Mouse (Mus musculus): ENCODE results near the gene Olfr1115.
"Not testable (repeated sequence)": the region's sequence is repeated elsewhere in the genome, so short reads cannot be mapped to it uniquely, and the experiment has no call there.

Olfr1115 gene

DNA sequence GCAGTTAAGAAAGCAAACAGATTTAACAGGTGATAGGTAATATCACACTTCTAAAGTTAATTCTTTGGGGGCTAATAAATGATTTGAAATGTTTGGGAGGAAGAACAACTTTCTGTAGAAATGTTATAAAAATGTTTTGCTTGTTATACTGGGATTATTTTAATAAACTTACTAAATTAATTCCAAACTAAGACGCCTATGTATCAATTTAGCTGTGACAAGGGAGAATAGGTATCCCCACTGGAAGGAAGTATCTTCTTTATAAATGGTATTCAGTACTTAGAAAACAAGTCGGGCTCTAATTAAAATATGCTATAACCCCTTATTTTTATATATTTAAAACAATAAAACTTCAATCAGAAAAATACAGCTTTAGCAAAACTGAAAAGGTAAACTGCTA lies at the start of gene Olfr1115:
Gene Olfr1115 (plus strand): TSS at position 301 of the 400 bp plus-strand sequence.
- no peak for DNase-seq (ENCODE audit: low read depth, low spot score)

DNA sequence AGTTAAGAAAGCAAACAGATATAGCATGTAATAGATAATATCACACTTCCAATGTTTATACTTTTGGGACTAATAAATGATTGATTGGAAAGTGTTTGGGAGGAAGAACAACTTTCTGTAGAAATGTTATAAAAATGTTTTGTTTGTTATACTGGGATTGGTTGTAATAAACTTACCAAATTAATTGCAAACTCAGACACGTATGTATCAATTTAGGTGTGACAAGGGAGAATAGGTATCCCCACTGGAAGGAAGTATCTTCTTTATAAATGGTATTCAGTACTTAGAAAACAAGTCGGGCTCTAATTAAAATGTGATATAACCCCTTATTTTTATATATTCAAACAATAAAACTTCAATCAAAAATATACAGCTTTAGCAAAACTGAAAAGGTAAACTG lies 39.1 kb upstream of the Olfr1115 start, which contains the start of gene Olfr1113:
Gene Olfr1113 (plus strand): TSS at position 301 of the 400 bp plus-strand sequence.
- no peak for DNase-seq (ENCODE audit: low read depth, low spot score)

DNA sequence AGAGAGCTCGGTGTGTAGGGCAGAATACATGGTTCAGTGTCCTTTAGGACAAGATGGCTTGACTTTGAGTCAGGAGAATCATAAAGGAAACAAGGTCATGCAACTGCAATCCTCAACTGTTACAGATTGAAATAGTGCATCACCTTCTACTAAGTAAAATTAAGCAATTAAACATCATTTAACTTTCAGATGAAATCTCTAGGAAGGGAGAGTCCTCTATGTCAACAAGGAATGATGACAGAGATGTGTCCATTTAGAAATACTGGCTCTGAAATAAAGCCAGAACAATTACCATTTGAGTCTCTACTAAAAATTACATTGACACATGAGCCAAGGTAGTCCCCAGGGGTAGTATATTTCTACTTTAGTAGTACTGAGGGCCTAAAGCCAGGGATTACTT lies 19.4 kb downstream of the Olfr1115 start, which contains the start of gene Olfr1116:
Gene Olfr1116 (plus strand): TSS at position 301 of the 400 bp plus-strand sequence.
- no peak for DNase-seq (ENCODE audit: low read depth, low spot score)

DNA sequence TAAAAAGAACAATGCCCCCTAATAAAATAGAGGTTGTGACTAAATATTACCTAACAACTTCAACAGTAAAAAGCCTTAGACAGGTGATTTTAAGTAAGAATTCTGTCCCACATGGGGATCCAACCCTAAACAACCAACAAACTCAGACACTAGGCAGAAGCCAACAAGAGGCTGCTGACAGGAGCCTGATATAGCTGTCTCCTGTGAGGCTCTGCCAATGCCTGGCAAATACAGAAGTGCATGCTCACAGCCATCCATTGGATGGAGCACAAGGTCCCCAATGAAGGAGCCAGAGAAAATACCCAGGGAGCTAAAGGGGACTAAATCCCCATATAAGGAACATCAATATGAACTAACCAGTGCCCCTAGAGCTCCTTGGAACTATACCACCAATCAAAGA lies 46.2 kb downstream of the Olfr1115 start:
- DNase-seq (ENCODE audit: low read depth, low spot score), result not testable (repeated sequence)
